Mouse (Mus musculus): ENCODE results near the gene Adk. TPM values are rescaled to one million over a fixed set of nuclear protein-coding genes. Genes with fewer than 3 reads are reported as not detected.

Adk gene
- polyA plus RNA-seq, 1 experiment: 27.3 TPM

GRCm38 (mm10) chr14:21191966-21192365 lies 139.6 kb downstream of the Adk start:
- Histone ChIP-seq H3K4me3 (replicated peaks; ENCODE audit: control insufficient read depth, low read depth, low read length) (no peak overlapping the region), H3K4me1 (ENCODE audit: control insufficient read depth, insufficient read depth, low read length) (peaks cover 2% of the 10 kb centered on the region), H3K27ac (ENCODE audit: control insufficient read depth, insufficient read depth, low read depth, low read length, poor library complexity) (no peak overlapping the region)
- 73% methylated on average over 6 of the region's 6 CpGs for WGBS
- TF ChIP-seq POLR2A (IDR thresholded peaks at IDR 0.05; ENCODE audit: borderline replicate concordance, control insufficient read depth, low read depth, low read length) (no peak), CTCF (IDR thresholded peaks at IDR 0.05; ENCODE audit: control insufficient read depth, insufficient read depth, low read length) (no peak)

- Histone ChIP-seq H3K4me1 (ENCODE audit: control insufficient read depth, insufficient read depth, low read length) (peaks cover 2% of the 10 kb centered on the region), H3K4me3 (replicated peaks; ENCODE audit: control insufficient read depth, low read depth, low read length) (no peak overlapping the region), H3K27ac (ENCODE audit: control insufficient read depth, insufficient read depth, low read depth, low read length, poor library complexity) (no peak overlapping the region)
- TF ChIP-seq POLR2A (IDR thresholded peaks at IDR 0.05; ENCODE audit: borderline replicate concordance, control insufficient read depth, low read depth, low read length): no peak
- TF ChIP-seq CTCF (IDR thresholded peaks at IDR 0.05; ENCODE audit: control insufficient read depth, insufficient read depth, low read length): no peak
- 43% methylated on average over 3 of the region's 3 CpGs for WGBS
Measured at GRCm38 (mm10) chr14:21192749-21193148, 140.4 kb downstream of the Adk start.

GRCm38 (mm10) chr14:21194336-21194735 lies 142.0 kb downstream of the Adk start:
- Histone ChIP-seq H3K27ac (ENCODE audit: control insufficient read depth, insufficient read depth, low read depth, low read length, poor library complexity) (no peak overlapping the region), H3K4me1 (ENCODE audit: control insufficient read depth, insufficient read depth, low read length) (peaks cover 2% of the 10 kb centered on the region), H3K4me3 (replicated peaks; ENCODE audit: control insufficient read depth, low read depth, low read length) (peak overlapping the region; percentile 45)
- TF ChIP-seq CTCF (IDR thresholded peaks at IDR 0.05; ENCODE audit: control insufficient read depth, insufficient read depth, low read length) (no peak), POLR2A (IDR thresholded peaks at IDR 0.05; ENCODE audit: borderline replicate concordance, control insufficient read depth, low read depth, low read length) (no peak)
- WGBS: 8% methylated on average over 6 of the region's 6 CpGs

DNA sequence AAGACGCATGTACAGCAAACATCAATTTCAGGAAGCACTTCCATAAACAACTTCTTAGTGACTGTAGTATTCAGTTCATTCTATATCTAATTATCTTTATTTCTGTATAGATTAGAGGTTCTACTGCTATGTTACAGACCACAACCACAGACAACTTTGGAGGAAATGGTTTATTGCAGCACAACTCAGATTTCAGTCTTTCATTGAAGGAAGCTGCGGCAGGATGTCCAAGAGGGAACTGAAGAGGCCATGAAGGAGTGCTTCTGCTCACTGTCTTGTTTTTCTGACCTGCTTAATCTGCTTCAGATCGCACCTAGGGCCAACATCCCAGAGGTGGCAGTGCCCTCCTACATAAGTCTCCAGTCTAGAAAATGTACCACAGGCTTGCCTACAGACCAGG lies 148.5 kb downstream of the Adk start:
- 26% methylated on average over 3 of the region's 3 CpGs for WGBS
- TF ChIP-seq POLR2A (IDR thresholded peaks at IDR 0.05; ENCODE audit: borderline replicate concordance, control insufficient read depth, low read depth, low read length) (no peak), CTCF (IDR thresholded peaks at IDR 0.05; ENCODE audit: control insufficient read depth, insufficient read depth, low read length) (0 out of 2 replicates have a peak, but pooled peaks have one; percentile 8)
- no peak overlapping the region for H3K4me3 ChIP-seq (replicated peaks; ENCODE audit: control insufficient read depth, low read depth, low read length)
- H3K27ac ChIP-seq (ENCODE audit: control insufficient read depth, insufficient read depth, low read depth, low read length, poor library complexity): no peak overlapping the region
- peaks cover 1% of the 10 kb centered on the region; the same call in 1 of the 2 replicates for H3K4me1 ChIP-seq (ENCODE audit: control insufficient read depth, insufficient read depth, low read length)

DNA sequence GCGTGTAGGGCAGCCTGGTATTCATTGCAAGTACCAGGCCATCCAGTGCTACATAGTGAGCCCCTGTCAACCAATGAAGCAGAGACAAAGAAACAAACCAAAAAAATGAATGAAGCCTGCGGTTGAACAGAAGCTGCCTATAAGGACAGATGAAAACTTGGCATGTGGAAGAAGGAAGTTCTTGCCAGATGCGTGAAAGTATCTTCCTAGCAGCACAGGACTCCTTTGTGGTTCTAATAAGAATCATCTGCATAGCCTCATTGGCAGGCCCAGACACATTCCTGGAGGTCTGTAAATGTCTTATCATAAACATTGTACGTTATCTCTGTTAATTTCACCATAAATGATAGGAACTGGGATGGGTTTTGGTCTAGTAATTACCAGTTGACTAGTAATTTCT lies 154.1 kb downstream of the Adk start:
- no peak for TF ChIP-seq POLR2A (IDR thresholded peaks at IDR 0.05; ENCODE audit: borderline replicate concordance, control insufficient read depth, low read depth, low read length)
- TF ChIP-seq CTCF (IDR thresholded peaks at IDR 0.05; ENCODE audit: control insufficient read depth, insufficient read depth, low read length): no peak
- Histone ChIP-seq H3K4me3 (replicated peaks; ENCODE audit: control insufficient read depth, low read depth, low read length) (no peak overlapping the region), H3K4me1 (ENCODE audit: control insufficient read depth, insufficient read depth, low read length) (no peaks in the 10 kb centered on the region; the same call in 1 of the 2 replicates), H3K27ac (ENCODE audit: control insufficient read depth, insufficient read depth, low read depth, low read length, poor library complexity) (no peak overlapping the region)
- 85% methylated on average over 4 of the region's 4 CpGs for WGBS

GRCm38 (mm10) chr14:21221574-21222138 lies 169.3 kb downstream of the Adk start:
- no peak overlapping the region for H3K27ac ChIP-seq (ENCODE audit: control insufficient read depth, insufficient read depth, low read depth, low read length, poor library complexity)
- TF ChIP-seq CTCF (IDR thresholded peaks at IDR 0.05; ENCODE audit: control insufficient read depth, insufficient read depth, low read length) (no peak), POLR2A (IDR thresholded peaks at IDR 0.05; ENCODE audit: borderline replicate concordance, control insufficient read depth, low read depth, low read length) (no peak)
- H3K4me1 ChIP-seq (ENCODE audit: control insufficient read depth, insufficient read depth, low read length): no peaks in the 10 kb centered on the region
- H3K4me3 ChIP-seq (replicated peaks; ENCODE audit: control insufficient read depth, low read depth, low read length): no peak overlapping the region
- 62% methylated on average over 5 of the region's 5 CpGs for WGBS

GRCm38 (mm10) chr14:21222206-21222605 lies 169.8 kb downstream of the Adk start:
- WGBS: 88% methylated on average over 3 of the region's 3 CpGs
- H3K4me3 ChIP-seq (replicated peaks; ENCODE audit: control insufficient read depth, low read depth, low read length): no peak overlapping the region
- H3K27ac ChIP-seq (ENCODE audit: control insufficient read depth, insufficient read depth, low read depth, low read length, poor library complexity): no peak overlapping the region
- no peaks in the 10 kb centered on the region for H3K4me1 ChIP-seq (ENCODE audit: control insufficient read depth, insufficient read depth, low read length)
- TF ChIP-seq CTCF (IDR thresholded peaks at IDR 0.05; ENCODE audit: control insufficient read depth, insufficient read depth, low read length): no peak
- no peak for TF ChIP-seq POLR2A (IDR thresholded peaks at IDR 0.05; ENCODE audit: borderline replicate concordance, control insufficient read depth, low read depth, low read length)

- no peaks in the 10 kb centered on the region for H3K4me1 ChIP-seq (ENCODE audit: control insufficient read depth, insufficient read depth, low read length)
- H3K4me3 ChIP-seq (replicated peaks; ENCODE audit: control insufficient read depth, low read depth, low read length): no peak overlapping the region
- WGBS: 86% methylated on average over 6 of the region's 6 CpGs
- no peak overlapping the region for H3K27ac ChIP-seq (ENCODE audit: control insufficient read depth, insufficient read depth, low read depth, low read length, poor library complexity)
- TF ChIP-seq POLR2A (IDR thresholded peaks at IDR 0.05; ENCODE audit: borderline replicate concordance, control insufficient read depth, low read depth, low read length) (no peak), CTCF (IDR thresholded peaks at IDR 0.05; ENCODE audit: control insufficient read depth, insufficient read depth, low read length) (no peak)
Measured at GRCm38 (mm10) chr14:21223456-21223855, 171.1 kb downstream of the Adk start.
